Mouse (Mus musculus) MEL (cell line): ENCODE measurements around the gene Fermt2. TPM values are rescaled to one million over a fixed set of nuclear protein-coding genes. Genes with fewer than 3 reads are reported as not detected.

ENCODE experiments used
- DNase-seq: peaks from one replicate; pipeline ENCODE4 v3.0.0; 2011; ENCODE audit warnings: low read depth, low spot score
- H3K27ac ChIP-seq: 2 replicates; pipeline ENCODE4 v1.5.1; 2012; ENCODE audit warnings: low read depth, mild to moderate bottlenecking, control low read depth, low read length, moderate library complexity; ENCODE audit not compliant: control insufficient read depth
- H3K27me3 ChIP-seq, 2 experiments: fragments of 150-350 bp in 1 of 2; sonication (generic) in 1 of 2; 2 replicates each; pipeline ENCODE4 v1.6.1; 2012; ENCODE audit warnings: low read length in 2 of 2, mild to moderate bottlenecking in 2 of 2, improper control_type of control experiment in 1 of 2, moderate library complexity in 1 of 2; ENCODE audit not compliant: insufficient read depth in 2 of 2, control insufficient read depth in 1 of 2
- H3K36me3 ChIP-seq, 2 experiments: 2 replicates each; pipeline ENCODE4 v1.6.1; 2012 to 2014; ENCODE audit warnings: low read length in 2 of 2, improper control_type of control experiment in 1 of 2, inconsistent platforms in 1 of 2, mild to moderate bottlenecking in 1 of 2; ENCODE audit not compliant: insufficient read depth in 2 of 2, control insufficient read depth in 1 of 2
- H3K4me1 ChIP-seq, 2 experiments: fragments of 150-350 bp in 1 of 2; sonication (generic) in 1 of 2; 2 replicates each; pipeline ENCODE4 v1.6.1; 2012; ENCODE audit warnings: low read length in 2 of 2, improper control_type of control experiment in 1 of 2, mild to moderate bottlenecking in 1 of 2; ENCODE audit not compliant: insufficient read depth in 2 of 2, control insufficient read depth in 1 of 2
- H3K4me3 ChIP-seq, 2 experiments: fragments of 150-350 bp in 1 of 2; sonication (generic) in 1 of 2; 2 replicates each; pipeline ENCODE4 v1.5.1; 2012; ENCODE audit warnings: low read depth in 2 of 2, low read length in 2 of 2, mild to moderate bottlenecking in 2 of 2, moderate library complexity in 2 of 2, control low read depth in 1 of 2, improper control_type of control experiment in 1 of 2; ENCODE audit not compliant: control insufficient read depth in 1 of 2, insufficient read depth in 1 of 2
- H3K79me2 ChIP-seq: 2 replicates; pipeline ENCODE4 v1.6.1; 2012; ENCODE audit warnings: mild to moderate bottlenecking, low read length, moderate library complexity; ENCODE audit not compliant: control insufficient read depth, poor library complexity, insufficient read depth
- H3K9ac ChIP-seq: 2 replicates; pipeline ENCODE4 v1.6.1; 2012; ENCODE audit warnings: low read depth, mild to moderate bottlenecking, control low read depth, low read length, moderate library complexity; ENCODE audit not compliant: control insufficient read depth, poor library complexity, severe bottlenecking
- H3K9me3 ChIP-seq: fragments of 150-350 bp; sonication (generic); replicated peaks from 2 replicates; pipeline ENCODE4 v1.6.1; 2012; ENCODE audit warnings: mild to moderate bottlenecking, low read length, improper control_type of control experiment, moderate library complexity; ENCODE audit not compliant: insufficient read depth
- BHLHE40 ChIP-seq: IDR thresholded peaks from 2 replicates; pipeline ENCODE4 v1.6.1; 2012; ENCODE audit warnings: low read depth, mild to moderate bottlenecking, inconsistent platforms, low read length, improper control_type of control experiment, borderline replicate concordance
- CHD1 ChIP-seq: IDR thresholded peaks from 2 replicates; pipeline ENCODE4 v1.6.1; 2012; ENCODE audit warnings: low read depth, mild to moderate bottlenecking, inconsistent platforms, low read length, improper control_type of control experiment
- CHD2 ChIP-seq: IDR thresholded peaks from 2 replicates; pipeline ENCODE4 v1.6.1; 2011; ENCODE audit warnings: low read length, improper control_type of control experiment
- E2F4 ChIP-seq: IDR thresholded peaks from 2 replicates; pipeline ENCODE4 v1.6.1; 2011; ENCODE audit warnings: low read depth, low read length, improper control_type of control experiment, borderline replicate concordance
- EP300 ChIP-seq, 2 experiments: IDR thresholded peaks; 2 replicates each; pipeline ENCODE4 v1.6.1; 2011; ENCODE audit warnings: improper control_type of control experiment in 2 of 2, low read length in 2 of 2, low read depth in 1 of 2, mild to moderate bottlenecking in 1 of 2
- ETS1 ChIP-seq: IDR thresholded peaks from 2 replicates; pipeline ENCODE4 v1.6.1; 2012; ENCODE audit warnings: low read depth, mild to moderate bottlenecking, inconsistent platforms, low read length, improper control_type of control experiment, moderate library complexity
- GABPA ChIP-seq: IDR thresholded peaks from 2 replicates; pipeline ENCODE4 v1.6.1; 2012; ENCODE audit warnings: low read depth, mild to moderate bottlenecking, inconsistent platforms, low read length, improper control_type of control experiment, moderate library complexity
- GATA1 ChIP-seq: IDR thresholded peaks from 2 replicates; pipeline ENCODE4 v1.6.1; 2011; ENCODE audit warnings: low read depth, low read length, improper control_type of control experiment
- HCFC1 ChIP-seq: IDR thresholded peaks from 2 replicates; pipeline ENCODE4 v1.6.1; 2012; ENCODE audit warnings: low read depth, mild to moderate bottlenecking, inconsistent platforms, low read length, improper control_type of control experiment, moderate library complexity
- JUND ChIP-seq: IDR thresholded peaks from 2 replicates; pipeline ENCODE4 v1.6.1; 2011; ENCODE audit warnings: low read depth, mild to moderate bottlenecking, improper control_type of control experiment, low read length
- KAT2A ChIP-seq: conservative IDR thresholded peaks from 2 replicates; pipeline ENCODE4 v1.6.1; 2012; ENCODE audit warnings: low read depth, low read length, improper control_type of control experiment, inconsistent platforms
- MAFK ChIP-seq: IDR thresholded peaks from 2 replicates; pipeline ENCODE4 v1.6.1; 2011; ENCODE audit warnings: low read depth, mild to moderate bottlenecking, low read length, improper control_type of control experiment, borderline replicate concordance
- MYB ChIP-seq: IDR thresholded peaks from 2 replicates; pipeline ENCODE4 v1.6.1; 2011; ENCODE audit warnings: mild to moderate bottlenecking, low read depth, low read length, improper control_type of control experiment
- NRF1 ChIP-seq: IDR thresholded peaks from 2 replicates; pipeline ENCODE4 v1.6.1; 2014; ENCODE audit warnings: low read depth, mild to moderate bottlenecking, inconsistent platforms, low read length, improper control_type of control experiment, moderate library complexity; ENCODE audit not compliant: poor library complexity, insufficient read depth, severe bottlenecking
- POLR2A ChIP-seq, 2 experiments: IDR thresholded peaks; 2 replicates each; pipeline ENCODE4 v1.6.1; 2011 to 2012; ENCODE audit warnings: low read length in 2 of 2, mild to moderate bottlenecking in 2 of 2, control low read depth in 1 of 2, improper control_type of control experiment in 1 of 2, low read depth in 1 of 2, moderate library complexity in 1 of 2; ENCODE audit not compliant: control insufficient read depth in 1 of 2, insufficient read depth in 1 of 2, poor library complexity in 1 of 2
- POLR2AphosphoS5 ChIP-seq: IDR thresholded peaks from 2 replicates; pipeline ENCODE4 v1.6.1; 2012; ENCODE audit warnings: low read depth, borderline replicate concordance, mild to moderate bottlenecking, inconsistent platforms, low read length, moderate library complexity, mixed read lengths
- SMC3 ChIP-seq: IDR thresholded peaks from 2 replicates; pipeline ENCODE4 v1.6.1; 2011; ENCODE audit warnings: low read depth, low read length, improper control_type of control experiment
- TAL1 ChIP-seq: IDR thresholded peaks from 2 replicates; pipeline ENCODE4 v1.6.1; 2012; ENCODE audit warnings: mild to moderate bottlenecking, inconsistent platforms, low read length, moderate library complexity, mixed read lengths
- UBTF ChIP-seq: IDR thresholded peaks from 2 replicates; pipeline ENCODE4 v1.6.1; 2012; ENCODE audit warnings: low read depth, mild to moderate bottlenecking, inconsistent platforms, low read length, improper control_type of control experiment, moderate library complexity, borderline replicate concordance; ENCODE audit not compliant: insufficient read depth
- USF2 ChIP-seq, 2 experiments: IDR thresholded peaks; 2 replicates each; pipeline ENCODE4 v1.6.1; 2011 to 2012; ENCODE audit warnings: improper control_type of control experiment in 2 of 2, low read length in 2 of 2, borderline replicate concordance in 1 of 2, inconsistent platforms in 1 of 2, low read depth in 1 of 2, mild to moderate bottlenecking in 1 of 2; ENCODE audit not compliant: insufficient read depth in 1 of 2
- polyA plus RNA-seq, 2 experiments: library from polyadenylated mRNA; stranded (reverse) in 1 of 2; unstranded in 1 of 2; fragments of >175 nt in 1 of 2; fragments of >200 nt in 1 of 2; gene quantifications; 2 replicates each; pipeline versions ENCODE4 v1.2.1 to v1.2.4; 2012; ENCODE audit warnings: low replicate concordance in 2 of 2, low read depth in 1 of 2; ENCODE audit not compliant: insufficient read length in 2 of 2, insufficient read depth in 1 of 2, missing spikeins in 1 of 2
- total RNA-seq: library from RNA; depleted of rRNA; stranded (reverse); fragments of 300-350 nt; gene quantifications from 2 replicates; pipeline ENCODE4 v1.2.3, GENCODE M21; 2012

The Fermt2 gene
- total and polyA plus RNA-seq, 3 experiments = not detected

- DNase-seq = no peak
- Histone ChIP-seq H3K27me3 (peaks cover 0 to 2% of the 10 kb centered on the region in 2 experiments; a peak in 1 of 4 replicates), H3K9me3 (no peaks in the 10 kb centered on the region), H3K79me2 (no peaks in the 10 kb centered on the region), H3K36me3 (no peaks in the 10 kb centered on the region), H3K4me1 (peaks cover 0 to 1% of the 10 kb centered on the region in 2 experiments; a peak in 1 of 4 replicates), H3K4me3 (no peak overlapping the region), H3K27ac (no peak overlapping the region), H3K9ac (no peak overlapping the region)
- TF ChIP-seq UBTF = no peak
- TF ChIP-seq SMC3 = no peak
- TF ChIP-seq CHD2 = no peak
- TF ChIP-seq GABPA = no peak
- no peak for TF ChIP-seq USF2 (IDR thresholded peaks at IDR 0.05; ENCODE audit: borderline replicate concordance in 1 of 2, insufficient read depth in 1 of 2, low read depth in 1 of 2, low read length in 2 of 2)
- no peak for TF ChIP-seq KAT2A
- no peak for TF ChIP-seq GATA1
Observed at GRCm38 (mm10) chr14:45461945-45462344, 68.0 kb downstream of the Fermt2 start.

DNA sequence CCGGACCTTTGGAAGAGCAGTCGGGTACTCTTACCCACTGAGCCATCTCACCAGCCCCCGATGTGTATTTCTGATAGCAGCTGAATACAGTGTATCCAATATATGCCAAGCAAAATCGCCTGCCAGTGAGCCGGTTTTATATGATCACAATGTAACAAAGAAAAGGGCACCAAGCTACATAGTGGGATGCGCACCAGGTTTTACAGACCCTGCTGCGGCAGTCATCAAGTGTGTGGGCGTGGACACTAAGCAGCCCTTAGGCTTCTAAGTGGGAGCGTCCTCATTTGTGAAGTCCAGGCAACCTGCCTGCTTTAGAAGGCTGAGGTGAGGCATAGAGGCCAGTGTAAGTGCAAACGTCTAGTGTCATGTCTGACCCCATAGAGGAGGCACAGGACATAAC lies 69.4 kb downstream of the Fermt2 start:
- Histone ChIP-seq H3K9me3 (no peaks in the 10 kb centered on the region), H3K79me2 (no peaks in the 10 kb centered on the region), H3K36me3 (no peaks in the 10 kb centered on the region; a peak in 1 of 4 replicates), H3K27me3 (peaks cover 0 to 2% of the 10 kb centered on the region in 2 experiments; a peak in 1 of 4 replicates), H3K27ac (no peak overlapping the region), H3K4me1 (peaks cover 0 to 2% of the 10 kb centered on the region in 2 experiments; a peak in 1 of 4 replicates), H3K4me3 (no peak overlapping the region), H3K9ac (no peak overlapping the region)
- no peak for TF ChIP-seq CHD2
- no peak for TF ChIP-seq TAL1
- TF ChIP-seq POLR2AphosphoS5 = no peak
- TF ChIP-seq MYB = no peak
- no peak for TF ChIP-seq BHLHE40
- TF ChIP-seq POLR2A (IDR thresholded peaks at IDR 0.05; ENCODE audit: control insufficient read depth in 1 of 2, insufficient read depth in 1 of 2, low read depth in 1 of 2, low read length in 2 of 2, poor library complexity in 1 of 2) = no peak
- no peak for TF ChIP-seq JUND
- DNase-seq = no peak

DNA sequence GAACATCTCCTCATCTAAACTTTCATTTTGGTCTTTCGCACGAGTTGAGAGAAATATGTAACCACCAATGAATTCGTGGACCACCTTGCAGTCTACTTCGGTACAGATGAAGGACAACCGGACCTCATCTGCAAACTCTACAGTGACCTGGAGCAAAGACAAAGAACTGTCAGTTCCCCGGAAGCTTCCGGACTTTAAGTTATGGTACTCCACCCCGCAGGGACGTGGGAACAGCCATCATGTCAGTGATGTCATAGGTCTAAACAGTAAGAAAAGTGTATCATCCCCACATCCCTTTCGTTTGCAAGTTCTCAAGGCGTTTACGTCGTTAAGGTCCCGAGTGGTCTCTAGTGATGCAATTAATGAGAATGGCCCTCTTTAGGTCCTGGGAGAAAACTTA lies 70.0 kb downstream of the Fermt2 start:
- H3K36me3 ChIP-seq = no peaks in the 10 kb centered on the region; a peak in 1 of 4 replicates
- no peaks in the 10 kb centered on the region for H3K9me3 ChIP-seq
- DNase-seq = no peak
- no peaks in the 10 kb centered on the region for H3K79me2 ChIP-seq
- peaks cover 0 to 2% of the 10 kb centered on the region in 2 experiments; a peak in 1 of 4 replicates for H3K27me3 ChIP-seq
- H3K4me3 ChIP-seq = no peak overlapping the region
- TF ChIP-seq E2F4 = no peak
- no peak for TF ChIP-seq TAL1
- TF ChIP-seq MYB = no peak
- TF ChIP-seq ETS1 = no peak
- TF ChIP-seq JUND = no peak
- no peak for TF ChIP-seq GABPA
- TF ChIP-seq HCFC1 = no peak
- no peak for TF ChIP-seq USF2 (IDR thresholded peaks at IDR 0.05; ENCODE audit: borderline replicate concordance in 1 of 2, insufficient read depth in 1 of 2, low read depth in 1 of 2, low read length in 2 of 2)
- no peak for TF ChIP-seq NRF1
- TF ChIP-seq POLR2AphosphoS5 = no peak
- no peak for TF ChIP-seq MAFK
- TF ChIP-seq CHD1 = no peak
- no peak for TF ChIP-seq EP300 (IDR thresholded peaks at IDR 0.05; ENCODE audit: low read depth in 1 of 2, low read length in 2 of 2)
- no peak for TF ChIP-seq KAT2A
- no peak overlapping the region for H3K27ac ChIP-seq
- H3K9ac ChIP-seq = no peak overlapping the region
- peaks cover 0 to 2% of the 10 kb centered on the region in 2 experiments; a peak in 1 of 4 replicates for H3K4me1 ChIP-seq
